Mouse (Mus musculus): ENCODE measurements around the gene Cdpf1. TPM values are rescaled to one million over a fixed set of nuclear protein-coding genes. Genes with fewer than 3 reads are reported as not detected.

Gene Cdpf1
- polyA plus RNA-seq, 1 experiment from 2014 or later, result 25.5 TPM

GRCm38 (mm10) chr15:85810806-85811521 lies 533 bp downstream of the Cdpf1 start:
- H3K9ac ChIP-seq (ENCODE audit: low read depth, low read length), result peak overlapping the region; percentile 79
- peak; percentile 85 for ATAC-seq (ENCODE audit: low FRiP score, low TSS enrichment)
- no peaks in the 10 kb centered on the region for H3K27me3 ChIP-seq (ENCODE audit: control insufficient read depth, insufficient read depth, low read length)
- H3K4me2 ChIP-seq (replicated peaks; ENCODE audit: low read depth, low read length), result peak overlapping the region; percentile 60
- no peaks in the 10 kb centered on the region for H3K9me3 ChIP-seq (ENCODE audit: control insufficient read depth, low read length)
- WGBS, result 4% methylated on average over 36 of the region's 36 CpGs
- H3K36me3 ChIP-seq (ENCODE audit: control insufficient read depth, insufficient read depth, low read length), result no peaks in the 10 kb centered on the region
- H3K4me3 ChIP-seq (ENCODE audit: low read length), result peak overlapping the region; percentile 77
- H3K27ac ChIP-seq (ENCODE audit: low read depth, low read length), result peak overlapping the region; percentile 77
- H3K4me1 ChIP-seq (ENCODE audit: control insufficient read depth, insufficient read depth, low read length), result no peaks in the 10 kb centered on the region

- no peaks in the 10 kb centered on the region for H3K27me3 ChIP-seq (ENCODE audit: control insufficient read depth, insufficient read depth, low read length)
- H3K27ac ChIP-seq (ENCODE audit: low read depth, low read length), result no peak overlapping the region
- no peak for ATAC-seq (ENCODE audit: low FRiP score, low TSS enrichment)
- H3K9ac ChIP-seq (ENCODE audit: low read depth, low read length), result no peak overlapping the region
- WGBS, result 76% methylated on average over 5 of the region's 5 CpGs
- H3K4me3 ChIP-seq (ENCODE audit: low read length), result peak overlapping the region; percentile 77; the same call in 1 of the 2 replicates
- no peaks in the 10 kb centered on the region for H3K4me1 ChIP-seq (ENCODE audit: control insufficient read depth, insufficient read depth, low read length)
- no peaks in the 10 kb centered on the region for H3K9me3 ChIP-seq (ENCODE audit: control insufficient read depth, low read length)
- H3K4me2 ChIP-seq (replicated peaks; ENCODE audit: low read depth, low read length), result peak overlapping the region; percentile 60
- no peaks in the 10 kb centered on the region for H3K36me3 ChIP-seq (ENCODE audit: control insufficient read depth, insufficient read depth, low read length)
Observed at GRCm38 (mm10) chr15:85810462-85810805, 1.1 kb downstream of the Cdpf1 start.

- Histone ChIP-seq H3K9ac (ENCODE audit: low read depth, low read length) (no peak overlapping the region), H3K4me2 (replicated peaks; ENCODE audit: low read depth, low read length) (no peak overlapping the region), H3K4me3 (ENCODE audit: low read length) (no peak overlapping the region), H3K27ac (ENCODE audit: low read depth, low read length) (no peak overlapping the region), H3K27me3 (ENCODE audit: control insufficient read depth, insufficient read depth, low read length) (no peaks in the 10 kb centered on the region), H3K36me3 (ENCODE audit: control insufficient read depth, insufficient read depth, low read length) (no peaks in the 10 kb centered on the region), H3K9me3 (ENCODE audit: control insufficient read depth, low read length) (no peaks in the 10 kb centered on the region), H3K4me1 (ENCODE audit: control insufficient read depth, insufficient read depth, low read length) (no peaks in the 10 kb centered on the region)
- ATAC-seq (ENCODE audit: low FRiP score, low TSS enrichment), result no peak
- WGBS, result 87% methylated on average over 12 of the region's 12 CpGs
Observed at GRCm38 (mm10) chr15:85809091-85809490, 2.4 kb downstream of the Cdpf1 start.

GRCm38 (mm10) chr15:85808434-85808833 lies 3.1 kb downstream of the Cdpf1 start:
- Histone ChIP-seq H3K27me3 (ENCODE audit: control insufficient read depth, insufficient read depth, low read length) (no peaks in the 10 kb centered on the region), H3K9ac (ENCODE audit: low read depth, low read length) (no peak overlapping the region), H3K27ac (ENCODE audit: low read depth, low read length) (no peak overlapping the region), H3K9me3 (ENCODE audit: control insufficient read depth, low read length) (no peaks in the 10 kb centered on the region), H3K4me1 (ENCODE audit: control insufficient read depth, insufficient read depth, low read length) (no peaks in the 10 kb centered on the region), H3K4me2 (replicated peaks; ENCODE audit: low read depth, low read length) (no peak overlapping the region), H3K36me3 (ENCODE audit: control insufficient read depth, insufficient read depth, low read length) (no peaks in the 10 kb centered on the region), H3K4me3 (ENCODE audit: low read length) (no peak overlapping the region)
- 63% methylated on average over 8 of the region's 8 CpGs for WGBS
- no peak for ATAC-seq (ENCODE audit: low FRiP score, low TSS enrichment)

- Histone ChIP-seq H3K4me3 (ENCODE audit: low read length) (no peak overlapping the region), H3K27me3 (ENCODE audit: control insufficient read depth, insufficient read depth, low read length) (no peaks in the 10 kb centered on the region), H3K9me3 (ENCODE audit: control insufficient read depth, low read length) (no peaks in the 10 kb centered on the region), H3K9ac (ENCODE audit: low read depth, low read length) (no peak overlapping the region), H3K36me3 (ENCODE audit: control insufficient read depth, insufficient read depth, low read length) (no peaks in the 10 kb centered on the region), H3K4me1 (ENCODE audit: control insufficient read depth, insufficient read depth, low read length) (no peaks in the 10 kb centered on the region), H3K4me2 (replicated peaks; ENCODE audit: low read depth, low read length) (no peak overlapping the region), H3K27ac (ENCODE audit: low read depth, low read length) (no peak overlapping the region)
- 77% methylated on average over 6 of the region's 6 CpGs for WGBS
- ATAC-seq (ENCODE audit: low FRiP score, low TSS enrichment), result no peak
Observed at GRCm38 (mm10) chr15:85808031-85808430, 3.5 kb downstream of the Cdpf1 start.

GRCm38 (mm10) chr15:85807404-85807803 lies 4.1 kb downstream of the Cdpf1 start:
- no peak overlapping the region for H3K9ac ChIP-seq (ENCODE audit: low read depth, low read length)
- H3K4me1 ChIP-seq (ENCODE audit: control insufficient read depth, insufficient read depth, low read length), result no peaks in the 10 kb centered on the region
- no peaks in the 10 kb centered on the region for H3K27me3 ChIP-seq (ENCODE audit: control insufficient read depth, insufficient read depth, low read length)
- H3K4me3 ChIP-seq (ENCODE audit: low read length), result no peak overlapping the region
- no peaks in the 10 kb centered on the region for H3K9me3 ChIP-seq (ENCODE audit: control insufficient read depth, low read length)
- H3K4me2 ChIP-seq (replicated peaks; ENCODE audit: low read depth, low read length), result no peak overlapping the region
- H3K27ac ChIP-seq (ENCODE audit: low read depth, low read length), result no peak overlapping the region
- 83% methylated on average over 4 of the region's 4 CpGs for WGBS
- no peak for ATAC-seq (ENCODE audit: low FRiP score, low TSS enrichment)
- no peaks in the 10 kb centered on the region for H3K36me3 ChIP-seq (ENCODE audit: control insufficient read depth, insufficient read depth, low read length)

- H3K36me3 ChIP-seq (ENCODE audit: control insufficient read depth, insufficient read depth, low read length), result no peaks in the 10 kb centered on the region
- no peak for ATAC-seq (ENCODE audit: low FRiP score, low TSS enrichment)
- no peaks in the 10 kb centered on the region for H3K4me1 ChIP-seq (ENCODE audit: control insufficient read depth, insufficient read depth, low read length)
- H3K9me3 ChIP-seq (ENCODE audit: control insufficient read depth, low read length), result no peaks in the 10 kb centered on the region
- no peak overlapping the region for H3K9ac ChIP-seq (ENCODE audit: low read depth, low read length)
- no peak overlapping the region for H3K4me2 ChIP-seq (replicated peaks; ENCODE audit: low read depth, low read length)
- WGBS, result 71% methylated on average over 4 of the region's 4 CpGs
- no peak overlapping the region for H3K4me3 ChIP-seq (ENCODE audit: low read length)
- no peaks in the 10 kb centered on the region for H3K27me3 ChIP-seq (ENCODE audit: control insufficient read depth, insufficient read depth, low read length)
- H3K27ac ChIP-seq (ENCODE audit: low read depth, low read length), result no peak overlapping the region
Observed at GRCm38 (mm10) chr15:85806886-85807285, 4.6 kb downstream of the Cdpf1 start.

- no peaks in the 10 kb centered on the region for H3K27me3 ChIP-seq (ENCODE audit: control insufficient read depth, insufficient read depth, low read length)
- no peak overlapping the region for H3K9ac ChIP-seq (ENCODE audit: low read depth, low read length)
- no peaks in the 10 kb centered on the region for H3K4me1 ChIP-seq (ENCODE audit: control insufficient read depth, insufficient read depth, low read length)
- H3K27ac ChIP-seq (ENCODE audit: low read depth, low read length), result no peak overlapping the region
- no peak overlapping the region for H3K4me2 ChIP-seq (replicated peaks; ENCODE audit: low read depth, low read length)
- no peaks in the 10 kb centered on the region for H3K36me3 ChIP-seq (ENCODE audit: control insufficient read depth, insufficient read depth, low read length)
- 80% methylated on average over 2 of the region's 2 CpGs for WGBS
- no peak overlapping the region for H3K4me3 ChIP-seq (ENCODE audit: low read length)
- ATAC-seq (ENCODE audit: low FRiP score, low TSS enrichment), result no peak
- no peaks in the 10 kb centered on the region for H3K9me3 ChIP-seq (ENCODE audit: control insufficient read depth, low read length)
Observed at GRCm38 (mm10) chr15:85802931-85803330, 8.6 kb downstream of the Cdpf1 start.

- Histone ChIP-seq H3K4me3 (ENCODE audit: low read length) (no peak overlapping the region), H3K4me2 (replicated peaks; ENCODE audit: low read depth, low read length) (no peak overlapping the region), H3K36me3 (ENCODE audit: control insufficient read depth, insufficient read depth, low read length) (no peaks in the 10 kb centered on the region), H3K27me3 (ENCODE audit: control insufficient read depth, insufficient read depth, low read length) (no peaks in the 10 kb centered on the region), H3K27ac (ENCODE audit: low read depth, low read length) (no peak overlapping the region), H3K9ac (ENCODE audit: low read depth, low read length) (no peak overlapping the region), H3K4me1 (ENCODE audit: control insufficient read depth, insufficient read depth, low read length) (no peaks in the 10 kb centered on the region), H3K9me3 (ENCODE audit: control insufficient read depth, low read length) (no peaks in the 10 kb centered on the region)
- WGBS, result 95% methylated on average over 8 of the region's 8 CpGs
- ATAC-seq (ENCODE audit: low FRiP score, low TSS enrichment), result no peak
Observed at GRCm38 (mm10) chr15:85798676-85799075, 12.8 kb downstream of the Cdpf1 start.

All from kidney, embryonic 14.5 days (tissue).